Mouse (Mus musculus): ENCODE results near the gene Gm20532.

Gene Gm20532

GRCm38 (mm10) chr2:26661768-26662508 lies 75.5 kb downstream of the Gm20532 start:
- peak; percentile 45 for DNase-seq

DNA sequence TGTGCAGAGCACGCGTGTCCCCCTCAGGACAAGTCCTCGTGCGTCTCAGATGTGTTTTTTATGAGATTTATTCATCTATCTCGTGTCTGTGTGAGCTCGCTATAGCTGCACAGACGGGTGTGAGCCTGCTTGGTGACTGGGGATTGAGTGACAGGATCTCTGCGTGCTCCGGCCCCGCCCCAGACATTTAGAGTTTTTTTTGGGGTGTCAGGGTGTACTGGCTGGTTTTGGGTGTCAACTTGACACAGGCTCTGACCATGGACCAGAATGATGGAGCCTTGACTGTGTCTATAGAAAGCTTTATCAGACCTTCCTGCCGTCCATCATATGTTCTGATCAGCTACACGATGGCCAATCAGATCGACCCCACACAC lies 76.1 kb downstream of the Gm20532 start:
- no peak for DNase-seq

- DNase-seq: peak; percentile 32
Measured at GRCm38 (mm10) chr2:26663112-26663511, 76.7 kb downstream of the Gm20532 start.

DNA sequence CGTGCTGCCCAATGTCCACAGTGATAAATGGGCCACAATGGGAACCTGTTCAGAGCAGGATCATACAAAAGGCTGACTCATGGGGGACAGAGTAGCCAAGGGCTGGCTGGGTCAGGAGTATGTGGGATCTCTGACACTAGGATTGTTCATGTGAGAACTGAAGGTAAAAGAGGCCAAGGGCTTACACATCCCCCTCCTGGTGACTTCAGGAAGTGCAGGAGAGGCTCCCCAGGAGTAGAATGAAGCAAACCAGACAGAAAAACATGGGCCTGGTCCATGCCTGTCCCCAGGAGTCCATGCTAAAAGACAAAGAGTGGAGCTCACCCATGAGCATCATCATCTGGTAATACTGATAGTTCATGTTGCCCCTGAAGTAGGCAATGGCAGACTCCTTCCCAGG lies 77.1 kb downstream of the Gm20532 start:
- peak; percentile 88 for DNase-seq

- peak; percentile 19 for DNase-seq
Measured at GRCm38 (mm10) chr2:26668746-26669145, 82.3 kb downstream of the Gm20532 start.

DNA sequence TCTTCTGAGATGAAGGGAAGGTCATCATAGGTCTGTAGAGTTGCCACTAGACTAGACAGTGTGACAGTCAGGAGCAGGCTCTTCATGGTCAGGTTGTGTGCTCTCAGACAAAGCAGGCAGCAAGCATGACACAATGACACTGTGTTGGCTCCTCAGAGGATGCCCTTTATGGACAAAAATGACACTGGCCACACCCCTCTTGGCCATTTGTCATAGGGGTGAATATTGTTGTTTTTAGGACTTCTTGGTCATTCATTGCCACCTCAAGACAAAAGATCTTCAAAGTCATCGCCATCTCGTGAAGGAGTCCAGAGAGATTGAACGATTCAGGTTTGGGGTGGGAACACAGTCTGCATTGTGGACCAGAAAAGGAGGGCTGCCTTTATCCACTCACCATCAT lies 84.7 kb downstream of the Gm20532 start, which contains the start of gene Lcn4:
TSS of gene Lcn4 (minus strand) at position 101 of the 400 bp plus-strand sequence.
- DNase-seq: no peak
